Mouse (Mus musculus) CH12.LX (cell line): ENCODE data around the gene Ash1l. TPM values are rescaled to one million over a fixed set of nuclear protein-coding genes. Genes with fewer than 3 reads are reported as not detected.
"Not testable (repeated sequence)": the region's sequence is repeated elsewhere in the genome, so short reads cannot be mapped to it uniquely, and the experiment has no call there.

Source experiments
- DNase-seq: peaks from one replicate; pipeline ENCODE4 v3.0.0-alpha.2; 2013; ENCODE audit errors: extremely low read depth
- H3K27ac ChIP-seq: 2 replicates; pipeline ENCODE4 v1.5.1; 2012; ENCODE audit warnings: low read depth, mild to moderate bottlenecking, control low read depth, moderate library complexity; ENCODE audit not compliant: insufficient read depth
- H3K27me3 ChIP-seq: replicated peaks from 2 replicates; pipeline ENCODE3; 2012; ENCODE audit warnings: inconsistent platforms
- H3K36me3 ChIP-seq, 2 experiments: replicated peaks in 1 of 2; 2 replicates each; pipeline versions ENCODE3 to v1.6.1; 2012; ENCODE audit warnings: inconsistent platforms in 1 of 2, low read length in 1 of 2, mild to moderate bottlenecking in 1 of 2, mixed read lengths in 1 of 2, moderate library complexity in 1 of 2; ENCODE audit not compliant: control insufficient read depth in 1 of 2, insufficient read depth in 1 of 2
- H3K4me1 ChIP-seq, 2 experiments: 2 replicates each; pipeline ENCODE4 v1.6.1; 2012; ENCODE audit warnings: inconsistent platforms in 1 of 2, moderate library complexity in 1 of 2; ENCODE audit not compliant: insufficient read depth in 2 of 2, control insufficient read depth in 1 of 2
- H3K4me2 ChIP-seq: 2 replicates; pipeline ENCODE4 v1.6.1; 2012; ENCODE audit warnings: low read depth, mild to moderate bottlenecking, control low read depth; ENCODE audit not compliant: poor library complexity, insufficient read depth, severe bottlenecking
- H3K4me3 ChIP-seq, 3 experiments: fragments of 150-350 bp in 1 of 3; sonication (generic) in 1 of 3; replicated peaks in 1 of 3; 2 replicates each; pipeline versions ENCODE3 to v1.5.1; 2011 to 2012; ENCODE audit warnings: low read depth in 2 of 3, low read length in 2 of 3, mild to moderate bottlenecking in 2 of 3, moderate library complexity in 2 of 3, control low read depth in 1 of 3, improper control_type of control experiment in 1 of 3, inconsistent platforms in 1 of 3, mixed read lengths in 1 of 3; ENCODE audit not compliant: poor library complexity in 1 of 3
- H3K79me2 ChIP-seq: replicated peaks from 2 replicates; pipeline ENCODE4 v1.6.1; 2012; ENCODE audit warnings: mild to moderate bottlenecking, moderate library complexity; ENCODE audit not compliant: control insufficient read depth, poor library complexity, insufficient read depth, severe bottlenecking; ENCODE audit errors: extremely low read depth
- H3K9ac ChIP-seq: 2 replicates; pipeline ENCODE4 v1.6.1; 2012; ENCODE audit warnings: low read depth, mild to moderate bottlenecking, control low read depth, moderate library complexity; ENCODE audit not compliant: insufficient read depth
- H3K9me3 ChIP-seq: replicated peaks from 2 replicates; pipeline ENCODE3; 2012; ENCODE audit warnings: low read length, inconsistent platforms, mixed read lengths
- CHD1 ChIP-seq: IDR thresholded peaks from 2 replicates; pipeline ENCODE4 v1.6.1; 2012; ENCODE audit warnings: low read depth, low read length, improper control_type of control experiment, inconsistent platforms
- CHD2 ChIP-seq: IDR thresholded peaks from 2 replicates; pipeline ENCODE4 v1.6.1; 2011; ENCODE audit warnings: low read length, improper control_type of control experiment
- CTCF ChIP-seq, 2 experiments: IDR thresholded peaks in 1 of 2; conservative IDR thresholded peaks in 1 of 2; 2 replicates each; pipeline ENCODE4 v1.5.1; 2011 to 2012; ENCODE audit warnings: low read depth in 2 of 2, low read length in 2 of 2, improper control_type of control experiment in 1 of 2, inconsistent platforms in 1 of 2, mild to moderate bottlenecking in 1 of 2, moderate library complexity in 1 of 2
- E2F4 ChIP-seq: IDR thresholded peaks from 2 replicates; pipeline ENCODE4 v1.6.1; 2011; ENCODE audit warnings: low read depth, low read length, improper control_type of control experiment; ENCODE audit not compliant: insufficient replicate concordance
- ELF1 ChIP-seq: IDR thresholded peaks from 2 replicates; pipeline ENCODE4 v1.6.1; 2014; ENCODE audit warnings: low read depth, mild to moderate bottlenecking, inconsistent platforms, low read length, improper control_type of control experiment
- EP300 ChIP-seq: IDR thresholded peaks from 2 replicates; pipeline ENCODE4 v1.6.1; 2011; ENCODE audit warnings: low read length, improper control_type of control experiment
- GABPA ChIP-seq: IDR thresholded peaks from 2 replicates; pipeline ENCODE4 v1.6.1; 2012; ENCODE audit warnings: low read depth, low read length, improper control_type of control experiment, inconsistent platforms; ENCODE audit not compliant: insufficient replicate concordance
- HCFC1 ChIP-seq: IDR thresholded peaks from 2 replicates; pipeline ENCODE4 v1.6.1; 2012; ENCODE audit warnings: low read depth, mild to moderate bottlenecking, inconsistent platforms, low read length, improper control_type of control experiment
- IRF4 ChIP-seq: IDR thresholded peaks from 2 replicates; pipeline ENCODE4 v1.6.1; 2014; ENCODE audit warnings: low read depth, mild to moderate bottlenecking, inconsistent platforms, low read length, improper control_type of control experiment
- JUN ChIP-seq: IDR thresholded peaks from 2 replicates; pipeline ENCODE4 v1.6.1; 2011; ENCODE audit warnings: low read depth, mild to moderate bottlenecking, low read length, improper control_type of control experiment, moderate library complexity; ENCODE audit not compliant: insufficient read depth
- JUND ChIP-seq: conservative IDR thresholded peaks from 2 replicates; pipeline ENCODE4 v1.6.1; 2011; ENCODE audit warnings: low read depth, low read length, improper control_type of control experiment
- KAT2A ChIP-seq: IDR thresholded peaks from 2 replicates; pipeline ENCODE4 v1.6.1; 2012; ENCODE audit warnings: low read length, improper control_type of control experiment, inconsistent platforms; ENCODE audit not compliant: insufficient replicate concordance
- MEF2A ChIP-seq: IDR thresholded peaks from 2 replicates; pipeline ENCODE4 v1.6.1; 2014; ENCODE audit warnings: low read depth, mild to moderate bottlenecking, inconsistent platforms, low read length, improper control_type of control experiment, borderline replicate concordance
- MYC ChIP-seq: IDR thresholded peaks from 2 replicates; pipeline ENCODE4 v1.6.1; 2011; ENCODE audit warnings: low read depth, mild to moderate bottlenecking, improper control_type of control experiment, low read length
- NELFE ChIP-seq: IDR thresholded peaks from 2 replicates; pipeline ENCODE4 v1.6.1; 2011; ENCODE audit warnings: low read depth, low read length, improper control_type of control experiment
- POLR2AphosphoS2 ChIP-seq: IDR thresholded peaks from 2 replicates; pipeline ENCODE4 v1.6.1; 2011; ENCODE audit warnings: low read depth, low read length, improper control_type of control experiment
- RAD21 ChIP-seq: IDR thresholded peaks from 2 replicates; pipeline ENCODE4 v1.6.1; 2011; ENCODE audit warnings: low read depth, mild to moderate bottlenecking, low read length, improper control_type of control experiment, moderate library complexity
- RCOR1 ChIP-seq: conservative IDR thresholded peaks from 2 replicates; pipeline ENCODE4 v1.6.1; 2012; ENCODE audit warnings: low read depth, mild to moderate bottlenecking, inconsistent platforms, low read length, improper control_type of control experiment
- SIN3A ChIP-seq: IDR thresholded peaks from 2 replicates; pipeline ENCODE4 v1.6.1; 2012; ENCODE audit warnings: low read length, improper control_type of control experiment, inconsistent platforms
- SMC3 ChIP-seq: IDR thresholded peaks from 2 replicates; pipeline ENCODE4 v1.6.1; 2011; ENCODE audit warnings: low read depth, low read length, improper control_type of control experiment
- TCF12 ChIP-seq: IDR thresholded peaks from 2 replicates; pipeline ENCODE4 v1.6.1; 2014; ENCODE audit warnings: low read depth, mild to moderate bottlenecking, inconsistent platforms, low read length, improper control_type of control experiment
- UBTF ChIP-seq: IDR thresholded peaks from 2 replicates; pipeline ENCODE4 v1.6.1; 2012; ENCODE audit warnings: low read depth, mild to moderate bottlenecking, inconsistent platforms, low read length, improper control_type of control experiment, moderate library complexity
- ZKSCAN1 ChIP-seq: IDR thresholded peaks from 2 replicates; pipeline ENCODE4 v1.6.1; 2012; ENCODE audit warnings: low read depth, inconsistent platforms, low read length, improper control_type of control experiment, borderline replicate concordance
- dilution Hi-C: fragments of 300-500 bp; cut with MboI; formaldehyde crosslinking; loops from 2 replicates; pipeline ENCODE4 v1.14.3; 2020; ENCODE audit warnings: low sequenced_read_pairs; ENCODE audit not compliant: extremely low pct_unique_long_range_greater_than_20kb, extremely low pct_ligation_motif_present
- in situ Hi-C: fragments of 300-500 bp; cut with MboI; formaldehyde crosslinking; loops from 3 replicates; pipeline ENCODE4 v1.14.3; 2019; ENCODE audit warnings: low sequenced_read_pairs, low pct_ligation_motif_present, low pct_unique_long_range_greater_than_20kb, mixed read lengths
- polyA plus RNA-seq: library from polyadenylated mRNA; unstranded; fragments of >175 nt; gene quantifications from 2 replicates; pipeline ENCODE4 v1.2.1, GENCODE M21; 2012; ENCODE audit warnings: low read depth; ENCODE audit not compliant: insufficient read length
- total RNA-seq, 2 experiments: library from RNA; depleted of rRNA; stranded (reverse); fragments of 300-350 nt in 1 of 2; fragments of >200 nt in 1 of 2; gene quantifications; 2 replicates each; pipeline ENCODE4 v1.2.3; 2012 to 2014

Gene Ash1l
- total and polyA plus RNA-seq, 3 experiments = 2.9 to 9.7 (median 5.8) TPM

- H3K4me3 ChIP-seq = no peak overlapping the region
- H3K79me2 ChIP-seq = peaks cover 62% of the 10 kb centered on the region
- DNase-seq = no peak
- peaks cover 0 to 2% of the 10 kb centered on the region in 2 experiments for H3K36me3 ChIP-seq
- H3K27me3 ChIP-seq = no peaks in the 10 kb centered on the region
- no peak overlapping the region for H3K27ac ChIP-seq
- dilution Hi-C loops = no loop called here
- no peaks in the 10 kb centered on the region for H3K9me3 ChIP-seq
- no peak overlapping the region for H3K4me2 ChIP-seq
- H3K9ac ChIP-seq = no peak overlapping the region
- TF ChIP-seq ELF1 (no peak), GABPA (no peak), MEF2A (no peak), MYC (no peak), JUN (no peak), CHD2 (no peak), RAD21 (no peak), EP300 (no peak), HCFC1 (no peak), E2F4 (no peak)
- TF ChIP-seq, all 38 proteins: peak for 0
- in situ Hi-C loops = no loop called here
- H3K4me1 ChIP-seq = peaks cover 2 to 26% of the 10 kb centered on the region in 2 experiments; a peak in 3 of 4 replicates
Observed at GRCm38 (mm10) chr3:88953736-88954135, 3.3 kb downstream of the Ash1l start.

- in situ Hi-C loops, H3K27ac ChIP-seq, H3K27me3 ChIP-seq, H3K9ac ChIP-seq, DNase-seq, dilution Hi-C loops, H3K9me3 ChIP-seq, H3K4me3 ChIP-seq, H3K4me1 ChIP-seq, H3K4me2 ChIP-seq: not testable (repeated sequence)
- H3K79me2 ChIP-seq = peaks cover 62% of the 10 kb centered on the region
- H3K36me3 ChIP-seq = peaks cover 7 to 36% of the 10 kb centered on the region in 2 experiments
Observed at GRCm38 (mm10) chr3:88963211-88963610, 12.8 kb downstream of the Ash1l start.

- no peak overlapping the region for H3K9ac ChIP-seq
- in situ Hi-C loops = no loop called here
Observed at GRCm38 (mm10) chr3:88975012-88975411, 24.6 kb downstream of the Ash1l start.

More at GRCm38 (mm10) chr3:88975012-88975411, 24.6 kb downstream of the Ash1l start:
- Histone ChIP-seq H3K27ac (no peak overlapping the region), H3K27me3 (no peaks in the 10 kb centered on the region), H3K79me2 (peaks cover 50% of the 10 kb centered on the region), H3K4me2 (no peak overlapping the region), H3K4me3 (no peak overlapping the region), H3K9me3 (no peaks in the 10 kb centered on the region), H3K36me3 (peaks cover 2 to 43% of the 10 kb centered on the region in 2 experiments), H3K4me1 (no peaks in the 10 kb centered on the region)
- TF ChIP-seq JUND = no peak
- TF ChIP-seq KAT2A = no peak
- no peak for TF ChIP-seq RCOR1
- no peak for TF ChIP-seq SMC3
- no peak for TF ChIP-seq TCF12
- no peak for TF ChIP-seq UBTF
- TF ChIP-seq POLR2AphosphoS2 = no peak
- TF ChIP-seq GABPA = no peak
- no peak for TF ChIP-seq NELFE
- no peak for TF ChIP-seq JUN
- TF ChIP-seq ELF1 = no peak
- no peak for TF ChIP-seq IRF4
- no peak for TF ChIP-seq MEF2A
- TF ChIP-seq ZKSCAN1 = no peak
- TF ChIP-seq CHD1 = no peak
- no peak for TF ChIP-seq SIN3A
- TF ChIP-seq RAD21 = no peak
- no peak for TF ChIP-seq CTCF (conservative IDR thresholded peaks at IDR 0.05 in 1 of 2, IDR thresholded peaks at IDR 0.05 in 1 of 2; ENCODE audit: low read depth in 2 of 2, low read length in 2 of 2)
- dilution Hi-C loops = no loop called here
- no peak for DNase-seq
